Mouse (Mus musculus): Measurements from ENCODE around the gene Sdhaf2. TPM values are rescaled to one million over a fixed set of nuclear protein-coding genes. Genes with fewer than 3 reads are reported as not detected.
"Not testable (repeated sequence)": the region's sequence is repeated elsewhere in the genome, so short reads cannot be mapped to it uniquely, and the experiment has no call there.

The Sdhaf2 gene
- total RNA-seq (2021) = 10 to 100 TPM; 59.0 to 60.1 TPM
- long read RNA-seq, experiment 1, transcript Sdhaf2-201 (4 exons, 2,981 nt) = major isoform, 40 of 61 reads
- long read RNA-seq, experiment 1, transcript Sdhaf2-203 (4 exons, 997 nt) = minor isoform, 12 of 61 reads
- long read RNA-seq, experiment 1, partial matches to known transcripts = 0 of 61 reads
- long read RNA-seq, experiment 1, other reads (novel, unspliced or antisense) = 6 of 61 reads
- long read RNA-seq, experiment 2, transcript Sdhaf2-201 (4 exons, 2,981 nt) = major isoform, 34 of 48 reads
- long read RNA-seq, experiment 2, partial matches to known transcripts = 0 of 48 reads
- long read RNA-seq, experiment 2, other reads (novel, unspliced or antisense) = 10 of 48 reads

DNA sequence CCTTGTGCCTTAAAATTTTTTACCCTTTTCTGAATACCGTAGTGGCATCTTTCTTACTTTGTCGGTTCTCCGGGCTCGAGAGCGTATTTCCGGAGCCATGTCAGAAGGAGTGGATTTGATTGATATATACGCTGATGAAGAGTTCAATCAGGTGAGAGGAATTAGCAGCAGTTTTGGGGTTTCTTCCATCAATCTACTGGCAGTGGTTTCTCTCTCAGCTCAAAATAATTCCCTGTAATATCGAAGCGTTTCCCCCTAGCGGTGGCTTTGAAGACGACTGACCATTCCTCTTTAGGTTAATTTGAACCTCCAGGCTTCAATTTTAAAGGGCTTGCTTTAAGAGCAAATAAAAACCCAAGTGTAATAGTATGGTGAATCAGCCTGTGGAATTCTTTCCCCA, at the start of gene Sdhaf2:
TSS of gene Sdhaf2 (minus strand) at position 233 of the 400 bp plus-strand sequence.
- peak; percentile 49 to 64 for DNase-seq (ENCODE audit: low spot score in 2 of 2)
- intact Hi-C loops (cut with DNase I) = no loop called here

DNA sequence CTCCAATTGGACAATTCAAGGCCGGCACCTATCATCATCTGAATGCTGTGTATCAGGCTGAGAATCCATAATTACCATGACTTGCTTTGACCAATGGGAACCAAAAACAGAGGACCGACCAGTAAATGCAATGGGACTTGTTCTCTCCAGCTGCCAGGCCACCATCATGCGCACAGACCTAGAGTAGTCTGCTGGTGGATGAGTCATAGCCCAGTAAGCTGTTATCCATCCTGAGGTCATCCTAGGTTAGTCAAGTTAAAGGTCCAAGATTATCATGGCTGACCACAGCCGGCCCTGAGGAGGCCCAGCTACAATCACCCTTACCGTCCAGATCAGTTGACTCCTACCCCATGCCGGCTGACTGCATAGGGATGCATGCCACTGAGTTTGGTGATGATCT, 43.7 kb upstream of the Sdhaf2 start:
- intact Hi-C loops (cut with DNase I) = no loop called here
- DNase-seq (ENCODE audit: low spot score in 2 of 2) = no peak

DNA sequence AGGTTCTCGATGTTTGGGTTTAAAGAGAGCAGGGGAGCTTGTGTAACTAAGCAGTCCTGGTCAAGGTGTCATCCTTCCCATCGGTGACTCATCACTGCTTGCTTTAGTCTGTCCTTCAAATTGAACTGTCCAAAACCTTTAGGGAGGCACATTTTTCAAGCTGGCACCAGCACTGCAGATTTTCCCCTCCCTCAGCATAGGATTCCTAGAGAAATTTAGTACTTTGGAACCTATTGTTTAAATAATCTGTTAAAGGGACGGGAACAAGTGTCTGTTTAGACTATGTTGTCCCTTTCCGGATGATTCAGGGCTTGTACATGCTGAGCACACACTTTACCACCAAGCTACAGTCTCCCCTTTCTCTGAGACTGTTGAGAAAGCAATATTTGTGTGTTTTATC, 39.3 kb upstream of the Sdhaf2 start:
- no peak for DNase-seq (ENCODE audit: low spot score in 2 of 2)
- intact Hi-C loops (cut with DNase I) = no loop called here

DNA sequence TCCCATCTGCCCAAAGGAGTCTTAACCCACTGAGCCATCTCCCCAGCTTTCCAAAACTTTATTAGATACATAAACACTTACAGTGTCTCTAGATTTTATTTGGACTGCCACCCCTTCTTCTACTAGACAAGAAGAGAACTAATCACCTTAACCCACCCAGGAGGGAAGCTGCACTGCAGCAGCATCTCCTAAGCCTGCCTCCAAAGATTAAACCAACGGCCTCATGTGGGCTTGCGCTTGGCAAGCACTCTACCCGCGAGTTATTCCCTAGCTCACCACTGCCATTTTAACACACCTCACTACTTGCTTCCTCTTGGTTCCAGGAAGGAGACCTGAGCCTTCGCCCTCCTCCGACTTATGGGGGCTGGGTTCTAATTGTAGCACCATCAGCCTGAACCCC, 38.3 kb upstream of the Sdhaf2 start:
- no peak for DNase-seq (ENCODE audit: low spot score in 2 of 2)

DNA sequence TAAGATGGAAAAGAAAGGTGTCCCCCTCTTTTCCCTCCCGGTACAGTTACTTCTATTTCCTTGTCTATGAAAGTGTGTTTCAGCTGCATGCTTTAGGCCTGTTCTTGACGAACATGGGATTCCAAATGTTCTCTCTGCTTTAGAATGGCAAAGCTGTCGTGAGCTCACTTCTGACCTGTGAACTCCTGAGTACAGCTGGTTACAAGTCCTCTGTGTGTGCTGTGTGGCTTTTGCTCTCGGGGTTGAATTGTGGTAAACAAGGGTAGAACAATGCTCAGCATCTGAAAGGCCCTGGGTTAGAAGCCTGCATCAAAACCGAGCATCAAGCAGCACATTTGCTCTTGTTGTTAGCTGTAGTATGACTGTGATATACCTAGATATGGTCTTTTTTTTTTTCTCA, 36.4 kb upstream of the Sdhaf2 start:
- no peak for DNase-seq (ENCODE audit: low spot score in 2 of 2)
- intact Hi-C loops (cut with DNase I) = no loop called here

More for the DNA sequence above, 38.3 kb upstream of the Sdhaf2 start:
- intact Hi-C loops (cut with DNase I) = no loop called here

DNA sequence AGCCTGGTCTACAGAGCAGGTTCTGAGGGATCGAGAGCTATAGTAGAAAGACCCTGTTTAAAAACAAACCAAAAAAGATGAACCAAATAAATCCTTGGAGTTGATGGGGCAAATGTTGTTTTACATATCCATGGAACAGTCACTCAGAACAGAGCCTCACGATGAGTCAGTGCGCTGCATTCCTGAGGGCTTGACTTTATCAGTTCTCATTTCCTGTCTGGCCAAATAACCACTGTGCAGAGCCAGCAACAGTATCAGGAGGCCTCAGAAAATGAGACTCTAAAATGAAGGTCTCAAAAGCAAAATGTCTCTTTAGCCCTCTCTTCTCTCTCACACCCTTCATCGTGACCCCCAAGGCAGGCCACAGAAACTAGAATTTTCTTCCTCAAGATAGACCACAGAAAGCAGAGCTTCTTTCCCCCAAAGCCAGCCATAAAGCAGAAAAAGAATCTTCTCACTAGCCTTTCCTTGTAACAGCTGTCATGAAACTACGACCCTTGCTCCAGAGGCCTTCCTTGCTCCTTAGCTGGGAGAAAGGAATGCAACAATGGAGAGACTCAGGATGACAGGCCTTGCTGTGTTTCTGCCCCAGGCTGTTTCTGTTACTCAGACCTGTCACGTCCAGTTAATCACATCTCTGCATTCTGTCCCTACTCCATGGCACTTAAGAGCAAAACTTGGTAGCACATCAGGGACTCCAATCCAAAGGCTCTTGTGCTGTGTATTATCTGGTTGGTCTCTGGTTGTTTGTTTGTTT, 35.8 kb upstream of the Sdhaf2 start:
- no peak for DNase-seq (ENCODE audit: low spot score in 2 of 2)
- intact Hi-C loops (cut with DNase I) = no loop called here

DNA sequence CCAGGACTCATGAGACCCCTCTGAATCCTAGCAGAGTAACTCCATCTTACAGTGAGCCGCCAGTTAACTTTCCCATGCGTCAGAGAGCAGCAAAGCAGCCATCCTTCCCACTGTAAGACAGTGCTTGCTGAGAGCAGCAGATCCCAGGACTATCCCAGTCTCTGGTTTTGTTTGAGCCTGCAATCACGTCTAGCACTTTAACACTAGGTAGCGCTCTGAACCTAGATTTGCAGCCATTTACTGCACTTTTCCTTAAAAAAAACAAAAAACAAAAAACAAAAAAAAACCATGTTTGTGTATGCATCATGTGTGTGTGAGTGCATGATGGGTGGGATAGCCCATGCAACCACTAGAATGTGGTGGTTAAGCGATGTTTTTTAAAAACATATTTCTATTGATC, 34.2 kb upstream of the Sdhaf2 start:
- intact Hi-C loops (cut with DNase I) = no loop called here
- DNase-seq (ENCODE audit: low spot score in 2 of 2) = no peak

DNA sequence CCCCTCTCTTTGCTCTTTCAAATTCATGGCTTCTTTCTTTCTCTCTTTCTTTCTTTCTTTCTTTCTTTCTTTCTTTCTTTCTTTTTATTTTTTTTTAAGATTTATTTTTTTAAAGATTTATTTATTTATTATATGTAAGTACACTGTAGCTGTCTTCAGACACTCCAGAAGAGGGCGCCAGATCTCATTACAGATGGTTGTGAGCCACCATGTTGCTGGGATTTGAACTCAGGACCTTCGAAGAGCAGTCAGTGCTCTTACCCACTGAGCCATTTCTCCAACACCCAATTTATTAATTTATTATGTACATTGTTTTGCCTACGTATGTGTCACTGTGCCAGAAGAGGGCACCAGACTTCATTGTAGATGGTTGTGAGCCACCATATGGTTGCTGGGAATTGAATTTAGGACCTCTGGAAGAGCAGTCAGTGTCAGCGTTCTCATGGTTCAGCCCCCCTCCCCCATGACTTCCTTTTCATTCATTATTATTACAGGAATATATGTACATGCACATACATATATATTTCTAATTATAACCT, 32.0 kb upstream of the Sdhaf2 start:
- DNase-seq (ENCODE audit: low spot score in 2 of 2); intact Hi-C loops (cut with DNase I): not testable (repeated sequence)

DNA sequence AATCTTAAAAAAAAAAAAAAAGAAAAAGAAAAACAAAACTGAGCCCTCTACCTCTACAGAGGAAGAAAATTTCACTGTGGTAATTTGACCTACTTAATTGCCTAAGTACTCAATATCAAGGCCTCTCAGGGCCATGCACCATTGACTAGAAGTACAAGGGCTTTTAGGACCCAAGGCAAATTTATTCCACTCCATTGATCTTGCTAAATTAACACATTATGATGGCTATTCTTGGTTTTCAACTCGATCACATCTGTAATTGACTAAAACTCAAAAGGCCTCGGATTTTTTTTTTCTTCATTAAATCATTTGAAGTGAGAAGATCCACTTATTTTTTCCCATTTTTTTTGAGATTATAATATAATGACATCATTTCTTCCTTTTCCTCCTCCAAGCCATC, 31.5 kb upstream of the Sdhaf2 start:
- intact Hi-C loops (cut with DNase I) = no loop called here
- no peak for DNase-seq (ENCODE audit: low spot score in 2 of 2)

DNA sequence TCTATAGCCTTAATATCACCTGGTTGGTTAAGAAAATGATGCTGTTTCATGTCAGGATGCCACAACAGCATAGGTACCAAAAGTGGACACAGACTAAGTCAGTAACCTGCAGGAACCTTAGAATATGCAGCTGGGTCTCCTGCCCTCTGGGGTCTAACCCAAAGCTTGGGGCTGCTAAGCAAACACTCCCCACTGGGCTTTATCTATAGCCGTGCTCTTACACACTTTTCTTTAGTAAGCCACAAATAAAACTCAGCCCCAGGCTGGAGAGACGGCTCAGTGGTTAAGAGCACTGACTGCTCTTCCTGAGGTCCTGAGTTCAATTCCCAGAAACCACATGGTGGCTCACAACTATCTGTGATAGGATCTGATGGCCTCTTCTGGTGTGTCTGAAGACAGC, 31.1 kb upstream of the Sdhaf2 start:
- intact Hi-C loops (cut with DNase I) = no loop called here
- DNase-seq (ENCODE audit: low spot score in 2 of 2) = no peak

DNA sequence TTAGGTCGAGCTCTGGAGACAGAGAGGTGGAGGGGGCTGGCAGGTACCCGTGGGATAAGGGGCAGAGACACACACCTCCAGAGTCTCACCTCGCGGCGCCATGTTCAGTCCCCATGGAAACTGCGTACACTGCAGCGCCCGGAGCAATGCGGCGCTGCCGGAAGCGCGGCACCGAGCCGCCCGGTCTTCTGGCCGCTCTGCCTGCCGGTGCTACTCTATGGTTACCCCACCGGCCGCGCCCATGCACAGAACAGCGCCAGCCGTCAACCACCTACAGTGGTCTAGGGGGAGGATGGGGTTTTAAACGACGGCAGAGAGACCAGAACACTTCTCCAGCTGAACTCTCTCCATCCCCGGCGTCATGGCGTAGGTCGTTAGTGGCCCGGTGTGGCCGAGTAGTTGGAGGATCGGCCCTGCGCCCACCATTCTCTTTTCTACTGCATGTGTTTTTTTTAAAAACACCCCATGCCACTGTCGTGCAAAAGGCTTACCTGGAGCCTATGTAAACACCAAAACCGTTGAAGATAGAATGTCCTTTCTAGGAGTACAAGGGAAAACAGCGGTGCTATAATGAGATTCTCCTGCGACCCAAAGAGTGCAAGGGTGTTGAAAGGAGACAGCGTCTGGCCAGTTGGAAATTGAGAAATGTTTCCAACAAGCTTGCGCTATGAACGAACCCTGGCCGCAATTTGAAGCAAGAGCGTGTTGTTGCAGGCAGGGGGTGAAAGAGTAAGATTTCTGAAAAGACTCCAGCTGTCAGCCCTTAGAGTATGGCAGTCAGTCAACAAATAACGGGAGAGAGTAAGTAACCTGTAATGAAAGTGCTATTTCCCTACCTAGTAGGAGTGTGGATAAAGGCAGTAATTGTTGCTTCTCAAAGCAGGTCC, 29.9 kb upstream of the Sdhaf2 start, which contains the start of gene Tmem216:
TSS of gene Tmem216 (minus strand) at position 615 of the 887 bp plus-strand sequence.
- intact Hi-C loops (cut with DNase I) = loop anchor here (2.0 kb wide), 1 partner anchor 49 kb away; the partner anchor contains the start of genes Ddb1 and Tkfc
- peak; percentile 84 to 86 for DNase-seq (ENCODE audit: low spot score in 2 of 2)

DNA sequence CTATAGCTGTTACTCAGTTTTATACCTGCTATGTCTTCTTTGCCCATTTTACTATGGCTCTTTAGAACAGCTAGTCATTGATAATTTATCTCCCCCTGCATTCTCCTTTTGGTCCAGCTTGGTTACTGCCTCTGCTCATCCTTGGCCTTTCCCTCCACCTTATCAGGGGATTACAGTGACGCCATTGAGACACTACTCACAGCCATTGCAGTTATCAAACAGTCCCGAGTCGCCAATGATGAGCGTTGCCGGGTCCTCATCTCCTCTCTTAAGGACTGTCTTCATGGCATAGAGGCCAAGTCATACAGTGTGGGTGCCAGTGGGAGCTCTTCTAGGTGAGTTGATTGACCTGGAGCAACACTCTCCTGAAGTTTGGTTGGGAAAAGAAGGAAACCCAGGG, 13.5 kb upstream of the Sdhaf2 start:
- intact Hi-C loops (cut with DNase I) = loop anchor here (5.0 kb wide), 1 partner anchor 73 kb away; no protein-coding TSS in a partner anchor

DNA sequence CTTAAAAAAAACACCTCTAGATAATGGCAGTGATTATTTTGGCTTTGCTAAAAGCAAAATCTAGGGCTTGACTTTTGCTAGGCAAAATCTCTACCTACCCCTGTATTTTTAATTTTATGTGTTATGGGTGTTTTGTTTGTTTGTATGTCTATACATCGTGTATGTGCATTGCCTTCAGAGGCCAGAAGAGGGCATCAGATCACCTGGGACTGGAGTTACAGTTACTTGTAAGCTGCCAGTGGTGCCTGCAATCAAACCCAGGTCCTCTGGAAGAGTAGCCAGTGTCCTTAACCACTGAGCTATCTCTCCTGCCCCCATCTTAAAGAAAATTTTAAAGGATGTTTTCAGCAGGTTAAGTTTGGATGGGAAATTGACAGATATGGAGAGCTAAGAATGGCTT, 4.1 kb upstream of the Sdhaf2 start:
- intact Hi-C loops (cut with DNase I) = no loop called here
- DNase-seq (ENCODE audit: low spot score in 2 of 2) = no peak

More for the DNA sequence above, 13.5 kb upstream of the Sdhaf2 start:
- no peak for DNase-seq (ENCODE audit: low spot score in 2 of 2)

DNA sequence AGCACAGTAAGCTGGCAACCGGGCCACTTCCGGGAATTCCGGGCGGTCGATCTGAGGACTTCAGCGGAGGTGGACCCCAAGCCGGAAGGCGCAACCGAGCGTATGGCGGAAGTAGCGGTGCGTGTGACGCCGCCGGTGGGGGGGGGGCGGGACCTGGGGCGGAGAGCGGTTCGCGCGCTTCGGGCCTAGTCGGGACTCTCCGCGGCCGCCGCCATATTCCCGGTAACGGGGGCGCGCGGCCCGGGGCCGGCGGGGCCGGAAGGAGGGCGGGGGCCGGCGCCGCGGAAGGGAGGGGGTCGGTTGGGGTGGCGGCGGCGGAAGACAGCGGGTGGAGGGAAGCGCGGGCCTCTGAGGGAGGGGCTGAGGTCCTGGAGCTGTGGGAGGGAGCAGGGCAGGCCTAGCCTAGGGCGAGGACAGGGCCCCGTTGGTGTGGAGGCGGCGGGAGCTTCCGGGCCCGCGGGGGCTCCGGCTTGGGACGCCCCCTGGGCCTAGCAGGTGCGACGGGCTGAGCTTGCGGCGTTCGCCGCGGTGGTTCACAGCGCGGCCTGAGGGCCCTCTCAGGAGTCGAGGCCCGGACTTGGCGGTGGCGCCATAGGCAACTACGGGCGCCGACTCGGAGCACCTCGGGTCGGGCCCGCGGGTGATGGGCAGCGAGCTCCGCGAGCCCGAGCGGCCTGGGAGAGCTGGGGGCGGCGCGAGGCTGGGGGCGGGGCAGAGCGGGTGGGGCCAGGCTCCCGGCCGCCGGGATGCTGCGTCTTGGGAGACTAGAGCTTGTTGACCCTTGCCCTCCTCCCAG, 638 bp downstream of the Sdhaf2 start, which contains the start of gene Cpsf7:
TSS of gene Cpsf7 (plus strand) at position 161 of the 796 bp plus-strand sequence.
- DNase-seq (ENCODE audit: low spot score in 2 of 2) = peak; percentile 91
- intact Hi-C loops (cut with DNase I) = no loop called here

DNA sequence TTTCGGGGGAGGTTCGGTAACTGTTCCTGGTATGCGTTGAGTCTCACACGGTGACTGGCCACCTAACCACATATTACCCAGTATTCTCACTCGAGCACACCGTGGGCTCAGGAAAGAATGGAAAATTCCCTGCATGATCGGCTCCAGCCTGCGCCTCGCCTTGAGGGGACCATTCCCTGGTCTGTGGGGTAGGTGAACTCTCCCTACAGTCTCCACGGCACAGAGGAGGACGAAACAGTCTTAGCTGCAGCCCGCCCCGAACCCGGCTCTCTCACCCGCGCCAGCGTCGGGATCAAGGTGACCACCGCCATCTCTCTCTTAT, 1.2 kb downstream of the Sdhaf2 start:
- DNase-seq (ENCODE audit: low spot score in 2 of 2) = peak in 1 of 2 experiments; percentile 19
- intact Hi-C loops (cut with DNase I) = no loop called here

DNA sequence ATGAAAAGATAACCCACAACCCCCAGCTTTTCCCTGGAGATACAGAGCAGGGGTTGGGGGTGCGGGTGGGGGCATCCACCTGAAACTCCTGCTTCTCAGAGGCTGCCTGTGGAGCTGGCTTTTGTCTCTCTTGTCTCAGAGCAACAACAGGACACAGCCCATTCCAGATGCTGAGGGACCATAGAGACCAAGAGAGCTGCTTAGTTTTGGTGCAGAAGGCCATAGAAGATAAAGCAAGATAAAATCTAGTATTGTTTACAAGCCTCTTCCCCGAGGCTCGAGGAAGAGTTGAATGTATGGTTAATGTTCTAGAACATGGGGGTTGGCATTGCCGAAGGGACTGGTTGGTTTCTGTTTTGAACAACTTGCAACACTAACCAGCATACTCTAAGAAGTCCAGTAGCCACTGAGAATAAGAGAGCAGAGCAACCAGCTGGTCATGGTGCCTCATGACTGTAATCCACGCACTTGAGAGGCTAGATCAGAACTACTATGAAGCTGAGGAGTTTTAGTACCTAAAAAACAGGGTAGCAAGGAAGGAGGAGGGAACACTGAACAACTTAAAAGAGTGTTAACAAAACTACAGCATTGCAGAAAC, 2.4 kb downstream of the Sdhaf2 start:
- no peak for DNase-seq (ENCODE audit: low spot score in 2 of 2)
- intact Hi-C loops (cut with DNase I) = no loop called here

DNA sequence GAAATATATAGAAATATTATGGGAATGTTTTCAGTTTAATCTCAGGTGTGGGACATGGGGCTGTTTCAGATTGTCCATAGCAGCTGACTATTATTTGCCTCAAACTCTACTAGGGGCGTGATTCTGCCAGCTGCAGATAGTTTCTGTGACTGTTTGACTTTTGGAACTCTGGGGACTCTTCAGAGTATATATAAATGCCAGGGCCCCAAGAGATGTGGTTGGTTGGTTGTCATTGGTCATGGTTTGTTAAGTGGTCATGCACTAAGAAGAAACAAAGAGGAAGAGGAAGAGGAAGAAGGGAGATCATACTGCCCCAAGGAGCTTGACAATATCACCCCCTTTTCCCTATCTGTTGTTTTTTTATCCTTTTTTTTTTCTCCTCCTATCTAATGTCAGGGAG, 4.0 kb downstream of the Sdhaf2 start:
- no peak for DNase-seq (ENCODE audit: low spot score in 2 of 2)
- intact Hi-C loops (cut with DNase I) = no loop called here

DNA sequence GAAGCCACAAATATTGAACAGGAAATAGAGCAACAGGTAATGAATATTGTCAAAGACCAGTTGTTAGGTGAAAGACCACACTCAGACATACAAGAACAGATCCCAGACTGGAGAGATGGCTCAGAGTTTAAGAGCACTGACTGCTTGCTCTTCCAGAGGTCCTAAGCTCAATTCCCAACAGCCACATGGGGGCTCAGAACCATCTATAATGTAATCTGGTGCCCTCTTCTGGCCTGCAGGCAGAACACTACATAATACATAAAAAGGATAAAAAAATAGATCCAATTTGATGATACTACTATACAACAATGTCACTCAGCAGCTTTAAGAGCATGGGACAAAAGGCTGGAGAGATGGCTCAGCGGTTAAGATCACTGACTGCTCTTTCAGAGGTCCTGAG, 5.6 kb downstream of the Sdhaf2 start:
- intact Hi-C loops (cut with DNase I) = no loop called here
- DNase-seq (ENCODE audit: low spot score in 2 of 2) = no peak
